Mouse (Mus musculus) induced T-regulatory cell, adult 2 months (primary cell): ENCODE data around the gene Pdilt.
"Not testable (repeated sequence)": the region's sequence is repeated elsewhere in the genome, so short reads cannot be mapped to it uniquely, and the experiment has no call there.

ENCODE experiments used
- DNase-seq: peaks from one replicate; pipeline ENCODE4 v3.0.0-alpha.2; 2012; ENCODE audit warnings: low read depth

The Pdilt gene

GRCm38 (mm10) chr7:119523389-119523788 is at the start of gene Pdilt:
Gene Pdilt, minus strand, starts transcription at chr7:119523489.
- DNase-seq: no peak

- not testable (repeated sequence) for DNase-seq
Observed at GRCm38 (mm10) chr7:119562476-119562875, 39.2 kb upstream of the Pdilt start.

DNA sequence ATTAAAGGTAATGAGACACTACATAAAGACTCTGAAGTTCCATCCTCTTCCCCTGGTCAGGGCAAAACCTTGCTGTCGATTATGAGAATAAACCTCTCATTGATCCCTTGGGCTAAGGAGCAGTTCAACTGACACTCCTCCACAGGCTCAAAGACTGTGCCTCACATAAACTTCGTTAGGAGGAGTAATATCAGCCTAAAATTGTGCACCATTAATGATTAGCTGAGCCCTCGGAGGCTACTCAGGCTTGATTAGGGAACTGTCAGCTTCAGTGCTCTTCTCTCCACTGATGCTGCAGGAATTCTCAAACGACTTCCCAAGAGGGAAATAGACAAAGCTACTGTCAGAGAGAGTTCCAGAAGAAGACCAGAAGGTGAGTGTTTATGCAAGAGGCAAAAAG is 38.2 kb upstream of the Pdilt start:
- DNase-seq: no peak

- no peak for DNase-seq
Observed at GRCm38 (mm10) chr7:119560452-119560835, 37.2 kb upstream of the Pdilt start.

- no peak for DNase-seq
Observed at GRCm38 (mm10) chr7:119559789-119560451, 36.6 kb upstream of the Pdilt start.

GRCm38 (mm10) chr7:119554040-119554439 is 30.8 kb upstream of the Pdilt start, which contains the start of gene Acsm2:
Gene Acsm2, plus strand, starts transcription at chr7:119554340.
- no peak for DNase-seq

DNA sequence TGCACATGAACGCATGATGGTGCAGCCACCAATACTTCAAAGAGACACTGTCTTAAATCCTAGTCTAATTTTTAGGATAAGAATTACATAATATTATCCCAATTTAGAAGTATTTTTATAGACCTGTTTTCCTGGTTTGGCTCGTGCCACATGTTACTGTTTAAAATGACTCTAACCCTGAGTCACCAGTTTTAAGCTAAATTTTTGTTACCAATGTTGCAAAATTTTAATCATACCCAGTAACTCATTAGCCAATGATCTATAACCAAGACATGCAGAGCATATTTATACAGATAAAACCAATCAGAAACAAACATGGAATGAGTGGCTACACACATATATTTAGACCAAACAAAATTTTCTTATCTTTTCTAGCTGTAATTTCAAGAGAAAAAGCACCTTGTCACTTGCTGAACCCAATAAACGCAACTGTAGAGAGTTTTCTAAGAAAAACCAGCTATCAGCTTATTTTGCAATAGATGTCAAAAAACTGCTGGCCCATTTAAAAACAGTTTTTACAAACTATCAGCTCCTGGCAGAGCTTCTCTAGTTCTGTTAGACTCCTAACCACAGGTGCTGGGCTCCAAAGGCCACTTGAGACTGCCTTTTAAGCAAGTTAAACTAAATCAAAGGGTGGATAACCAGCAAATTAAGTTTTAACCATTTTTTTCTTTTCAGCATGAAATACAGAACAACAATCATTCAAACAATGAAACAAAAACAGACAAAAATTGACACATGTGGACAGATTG is 27.4 kb upstream of the Pdilt start:
- no peak for DNase-seq

DNA sequence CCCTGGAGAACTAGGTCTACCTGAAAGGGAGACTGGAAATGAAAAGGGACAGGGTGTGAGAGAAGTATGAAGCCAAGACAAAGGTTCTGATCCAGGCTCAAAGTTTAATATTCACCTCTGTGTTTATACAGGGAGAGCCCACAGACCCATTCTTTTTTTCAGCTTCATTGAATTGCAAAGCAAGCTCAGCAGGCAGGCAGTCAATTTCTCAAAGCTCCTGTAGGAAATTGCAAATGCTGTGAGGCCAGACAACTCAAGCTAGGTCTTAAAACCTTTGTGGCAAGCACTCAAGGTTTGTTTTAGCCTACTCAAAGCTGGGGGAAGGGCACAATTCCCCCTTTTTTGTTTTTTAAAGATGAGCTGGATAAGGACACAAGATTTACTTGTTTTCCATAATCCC is 22.3 kb upstream of the Pdilt start:
- no peak for DNase-seq

GRCm38 (mm10) chr7:119542445-119542844 is 19.2 kb upstream of the Pdilt start:
- no peak for DNase-seq

- DNase-seq: no peak
Observed at GRCm38 (mm10) chr7:119534389-119534788, 11.1 kb upstream of the Pdilt start.

GRCm38 (mm10) chr7:119532924-119533323 is 9.6 kb upstream of the Pdilt start:
- DNase-seq: no peak

DNA sequence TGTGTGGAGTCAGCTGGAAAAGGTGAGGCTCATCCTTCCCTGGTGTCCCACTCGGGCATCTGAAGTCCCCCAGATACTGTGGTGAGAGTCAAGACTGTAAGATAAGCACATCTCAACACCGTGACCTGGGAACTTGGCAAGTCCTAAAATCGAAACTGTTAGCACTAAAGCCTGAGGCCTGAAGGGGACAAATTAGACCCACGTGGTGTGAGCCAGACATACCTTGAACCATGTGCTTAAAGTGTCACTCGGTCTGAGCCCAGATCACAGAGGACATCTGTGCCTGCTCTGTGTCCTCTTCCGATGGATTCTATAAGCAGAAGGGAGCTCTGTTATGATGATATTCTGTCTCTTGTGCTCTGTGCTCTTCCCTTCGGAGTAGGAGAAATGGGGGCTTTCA is 5.3 kb upstream of the Pdilt start:
- DNase-seq: no peak

GRCm38 (mm10) chr7:119527548-119527947 is 4.3 kb upstream of the Pdilt start:
- no peak for DNase-seq

DNA sequence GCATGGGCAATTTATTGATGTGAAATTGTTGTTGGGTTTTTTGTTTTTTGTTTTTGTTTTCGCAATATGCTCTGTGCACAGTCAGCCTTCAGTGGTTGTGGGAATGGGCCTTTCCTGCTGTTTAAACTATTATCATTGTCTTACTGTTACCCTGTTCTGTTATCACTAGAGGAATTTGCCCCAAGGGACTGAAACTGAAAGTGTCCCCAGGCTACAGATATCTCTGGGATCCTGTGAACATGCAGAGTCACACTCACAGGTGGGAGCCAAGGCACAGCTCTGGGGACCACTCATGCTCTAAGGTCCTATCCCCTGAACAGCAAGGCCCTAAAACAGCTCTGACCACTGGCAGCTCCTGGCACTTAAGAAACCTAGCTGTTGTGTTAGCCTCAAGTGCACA is 3.8 kb upstream of the Pdilt start:
- no peak for DNase-seq

DNA sequence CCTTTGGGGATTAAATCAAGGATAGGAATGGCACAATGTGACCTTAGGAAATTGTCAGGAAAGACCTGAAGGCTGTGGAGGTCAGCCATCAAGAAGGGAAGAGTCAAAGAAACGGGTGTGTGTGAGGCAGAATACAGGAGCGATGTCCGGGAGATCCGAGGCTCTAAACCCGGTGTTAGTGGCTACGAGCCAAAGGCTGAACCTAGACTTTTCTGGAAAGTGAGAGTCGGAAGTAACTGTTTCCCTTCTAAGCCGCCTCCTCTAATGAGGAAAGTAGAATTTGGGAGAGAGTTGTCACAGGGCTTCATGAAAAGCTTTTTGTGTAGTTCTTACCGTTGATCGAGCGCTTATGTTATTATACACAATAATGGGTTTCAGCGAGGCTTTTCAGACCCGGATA is 3.2 kb upstream of the Pdilt start:
- no peak for DNase-seq

- no peak for DNase-seq
Observed at GRCm38 (mm10) chr7:119525881-119526281, 2.6 kb upstream of the Pdilt start.

DNA sequence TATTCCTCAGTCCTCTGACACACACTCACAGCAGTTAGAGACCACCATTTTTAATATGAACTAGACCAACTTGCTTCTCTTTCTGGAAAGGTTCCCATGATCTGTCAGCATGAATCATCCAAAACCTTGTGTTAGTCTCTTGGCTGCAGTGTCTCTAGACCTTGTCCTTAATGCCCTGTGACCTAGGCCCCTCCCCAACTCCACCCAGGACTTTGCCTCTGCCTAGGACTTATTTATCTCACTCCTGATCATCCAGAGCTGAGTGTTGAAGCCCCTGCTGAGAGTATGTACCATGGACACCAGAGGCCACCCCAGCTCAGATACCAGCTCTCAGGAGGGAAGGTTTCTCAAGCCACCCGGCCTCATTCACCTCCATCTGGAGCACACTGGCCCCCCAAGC is 904 bp downstream of the Pdilt start:
- DNase-seq: no peak

GRCm38 (mm10) chr7:119521816-119522215 is 1.5 kb downstream of the Pdilt start:
- DNase-seq: no peak

DNA sequence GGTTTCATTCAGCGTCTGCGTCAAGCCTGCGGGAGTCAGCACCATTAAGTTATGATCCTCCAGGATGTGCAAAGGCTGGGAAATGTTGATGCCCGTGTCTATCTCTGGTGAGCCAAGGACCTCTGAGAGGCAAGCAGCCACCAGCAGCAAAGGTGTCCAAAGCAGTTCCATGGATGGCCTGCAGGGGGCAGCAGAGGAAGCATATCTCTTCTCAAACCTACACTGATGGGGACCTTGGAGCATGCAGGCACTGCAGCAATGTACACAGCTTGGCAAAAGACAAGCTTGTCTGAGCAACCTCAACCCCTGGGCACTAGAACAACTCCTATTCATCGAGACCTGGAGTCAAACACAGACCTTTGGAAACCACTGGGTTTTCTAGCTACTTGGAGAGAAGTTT is 3.6 kb downstream of the Pdilt start:
- peak; percentile 12 for DNase-seq

- no peak for DNase-seq
Observed at GRCm38 (mm10) chr7:119519163-119519562, 4.1 kb downstream of the Pdilt start, which contains the start of gene Acsm5. Gene Acsm5, plus strand, starts transcription at chr7:119519463.

GRCm38 (mm10) chr7:119516272-119516558 is 7.1 kb downstream of the Pdilt start:
- no peak for DNase-seq

GRCm38 (mm10) chr7:119515492-119516271 is 7.6 kb downstream of the Pdilt start:
- DNase-seq: peak; percentile 36

DNA sequence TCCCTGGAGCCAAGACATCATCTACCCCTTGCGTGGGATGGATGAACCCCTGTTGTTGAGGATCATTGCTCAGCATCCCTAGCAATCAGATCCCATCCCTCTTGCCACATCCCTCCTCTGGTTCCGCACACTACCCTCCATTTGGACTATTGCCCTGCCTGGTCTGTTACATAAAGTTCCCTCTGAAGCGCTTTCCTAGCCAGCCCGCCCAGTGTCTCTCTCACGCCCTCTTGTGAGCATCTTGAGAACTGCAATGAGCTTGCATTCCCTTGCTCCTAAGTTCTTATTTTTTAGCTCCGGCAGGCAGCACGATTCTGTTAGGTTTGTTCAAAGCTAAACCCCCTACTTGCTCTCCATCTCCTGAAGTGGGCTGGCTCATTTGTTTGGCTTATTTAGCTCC is 10.2 kb downstream of the Pdilt start:
- DNase-seq: peak; percentile 1
